Mouse (Mus musculus) liver, adult 2 months (tissue): Measurements from ENCODE around the gene Cdc42ep3.

Experiments
- CTCF ChIP-seq: fragments of 200-500 bp; IDR thresholded peaks from 2 replicates; pipeline ENCODE4 v1.5.1; 2011; ENCODE audit warnings: low read depth, low read length, control low read depth
- POLR2A ChIP-seq: fragments of 200-500 bp; IDR thresholded peaks from 2 replicates; pipeline ENCODE4 v1.6.1; 2011; ENCODE audit warnings: low read length, control low read depth; ENCODE audit not compliant: insufficient read depth; ENCODE audit errors: extremely low read depth

GRCm38 (mm10) chr17:79337494-79337893 is 17.4 kb downstream of the Cdc42ep3 start:
- TF ChIP-seq CTCF = no peak
- no peak for TF ChIP-seq POLR2A
